Mouse (Mus musculus): Measurements from ENCODE around the gene Nhlrc1. TPM values are rescaled to one million over a fixed set of nuclear protein-coding genes. Genes with fewer than 3 reads are reported as not detected.

Gene Nhlrc1
- polyA plus RNA-seq, 1 experiment from 2014 or later = 16.7 TPM

- Histone ChIP-seq H3K4me1 (peaks cover under 1% of the 10 kb centered on the region; the same call in 1 of the 2 replicates), H3K27ac (replicated peaks) (no peak overlapping the region), H3K36me3 (no peaks in the 10 kb centered on the region), H3K4me2 (no peak overlapping the region), H3K9me3 (replicated peaks) (no peaks in the 10 kb centered on the region), H3K9ac (replicated peaks) (no peak overlapping the region), H3K27me3 (replicated peaks) (no peaks in the 10 kb centered on the region), H3K4me3 (replicated peaks) (no peak overlapping the region)
- 79% methylated on average over 10 of the region's 10 CpGs for WGBS
- ATAC-seq (ENCODE audit: low FRiP score) = no peak
Observed at GRCm38 (mm10) chr13:46970286-46970945, 44.2 kb downstream of the Nhlrc1 start.

- H3K27me3 ChIP-seq (replicated peaks) = no peaks in the 10 kb centered on the region
- no peak overlapping the region for H3K27ac ChIP-seq (replicated peaks)
- no peak overlapping the region for H3K4me3 ChIP-seq (replicated peaks)
- no peak overlapping the region for H3K4me2 ChIP-seq
- no peak overlapping the region for H3K9ac ChIP-seq (replicated peaks)
- H3K4me1 ChIP-seq = no peaks in the 10 kb centered on the region
- 82% methylated on average over 2 of the region's 2 CpGs for WGBS
- H3K36me3 ChIP-seq = no peaks in the 10 kb centered on the region
- no peak for ATAC-seq (ENCODE audit: low FRiP score)
- no peaks in the 10 kb centered on the region for H3K9me3 ChIP-seq (replicated peaks)
Observed at GRCm38 (mm10) chr13:46968626-46969025, 46.0 kb downstream of the Nhlrc1 start.

DNA sequence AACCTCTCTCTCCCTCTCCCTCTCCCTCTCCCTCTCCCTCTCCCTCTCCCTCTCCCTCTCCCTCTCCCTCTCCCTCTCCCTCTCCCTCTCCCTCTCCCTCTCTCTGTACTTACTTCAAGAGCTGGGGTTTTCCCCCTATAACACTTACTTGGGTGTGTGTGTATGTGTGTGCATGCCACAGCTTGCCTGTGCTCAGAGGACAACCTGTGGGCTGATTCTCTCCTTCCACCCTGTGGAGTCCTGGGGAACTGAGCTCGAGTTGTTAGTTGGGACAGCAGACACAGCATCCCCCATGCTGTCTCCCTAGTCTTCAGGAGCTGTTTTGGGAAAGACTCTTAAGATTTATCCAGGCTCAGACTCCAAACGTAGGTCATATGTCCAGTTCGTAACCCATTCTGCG, 47.3 kb downstream of the Nhlrc1 start:
- no peak overlapping the region for H3K4me3 ChIP-seq (replicated peaks)
- H3K27ac ChIP-seq (replicated peaks) = no peak overlapping the region
- no peaks in the 10 kb centered on the region for H3K9me3 ChIP-seq (replicated peaks)
- H3K4me2 ChIP-seq = no peak overlapping the region
- H3K9ac ChIP-seq (replicated peaks) = no peak overlapping the region
- H3K27me3 ChIP-seq (replicated peaks) = no peaks in the 10 kb centered on the region
- no peaks in the 10 kb centered on the region for H3K4me1 ChIP-seq
- ATAC-seq (ENCODE audit: low FRiP score) = no peak
- no peaks in the 10 kb centered on the region for H3K36me3 ChIP-seq
- 74% methylated on average over 4 of the region's 4 CpGs for WGBS

Other genes starting within 250 kb of the Nhlrc1 start
- gene Kif13a, start 85.0 kb downstream of the Nhlrc1 start, polyA plus RNA-seq (2015; fragmentation: Nextera tagmentation; extraction: Ambion mirVana) = 10.2 and 10.4 TPM in 2 replicates
- gene Kdm1b, start 28.6 kb upstream of the Nhlrc1 start, polyA plus RNA-seq (2015; fragmentation: Nextera tagmentation; extraction: Ambion mirVana) = 13.6 and 15.4 TPM in 2 replicates
- 17.3 and 17.8 TPM in 2 replicates for gene Tpmt, start 29.9 kb upstream of the Nhlrc1 start, polyA plus RNA-seq (2015; fragmentation: Nextera tagmentation; extraction: Ambion mirVana)
- 107 and 142 TPM in 2 replicates for gene Dek, start 91.4 kb upstream of the Nhlrc1 start, polyA plus RNA-seq (2015; fragmentation: Nextera tagmentation; extraction: Ambion mirVana)
- 1.1 and 1.2 TPM in 2 replicates for gene Rnf144b, start 107.8 kb upstream of the Nhlrc1 start, polyA plus RNA-seq (2015; fragmentation: Nextera tagmentation; extraction: Ambion mirVana)

Measured in neural tube, embryonic 15.5 days (tissue).